Mouse (Mus musculus) brain, embryonic 14.5 days (tissue): ENCODE results near the gene Zfp574.

Source experiments
- CTCF ChIP-seq: fragments of 200-500 bp; IDR thresholded peaks from 2 replicates; pipeline ENCODE4 v1.5.1; 2012; ENCODE audit warnings: inconsistent platforms, mild to moderate bottlenecking, moderate library complexity, borderline replicate concordance; ENCODE audit not compliant: insufficient read depth, insufficient read length; ENCODE audit errors: extremely low read depth
- POLR2A ChIP-seq: fragments of 200-500 bp; IDR thresholded peaks from 2 replicates; pipeline ENCODE4 v1.6.1; 2012; ENCODE audit warnings: mild to moderate bottlenecking, inconsistent platforms, borderline replicate concordance; ENCODE audit not compliant: poor library complexity, insufficient read depth, insufficient read length, severe bottlenecking; ENCODE audit errors: extremely low read depth

DNA sequence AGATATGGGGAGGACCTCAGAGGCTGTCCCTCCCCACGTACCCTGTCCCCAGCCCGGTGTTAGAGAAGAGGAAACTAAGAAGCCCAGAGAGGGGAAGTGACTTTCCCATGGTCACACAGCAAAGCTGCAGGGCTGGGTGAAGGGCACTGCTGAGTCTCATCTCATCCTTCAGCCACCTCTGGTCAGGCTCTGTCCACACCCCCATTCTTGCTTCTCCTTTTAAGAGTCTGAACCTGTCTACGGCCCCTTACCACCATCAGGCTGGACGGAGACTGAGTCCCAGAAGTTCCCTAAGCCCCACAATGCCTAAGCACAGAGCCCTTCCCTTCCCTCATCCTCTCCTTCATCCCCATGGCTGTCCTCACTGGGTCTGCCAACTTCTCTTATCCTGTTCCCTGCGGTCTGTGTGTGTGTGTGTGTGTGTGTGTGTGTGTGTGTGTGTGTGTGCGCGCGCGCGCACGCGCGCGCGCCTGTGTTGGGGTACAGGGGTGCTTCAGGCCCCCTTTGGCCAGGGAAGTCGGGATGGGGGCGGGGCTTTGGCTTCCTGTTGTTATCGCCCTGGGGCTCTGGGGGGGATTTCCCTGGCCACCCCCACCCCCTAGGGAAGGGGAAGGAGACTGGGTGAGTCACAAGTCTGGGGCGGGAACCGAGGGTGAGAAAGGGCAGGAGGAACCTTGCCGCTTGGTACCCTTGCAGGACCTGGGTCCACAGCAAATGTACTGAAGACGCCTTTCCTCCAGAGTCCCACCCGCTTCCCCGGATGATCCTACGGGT is 47.9 kb downstream of the Zfp574 start:
- TF ChIP-seq CTCF (no peak), POLR2A (no peak)
